Comparison of ENCODE assay signal across 20 mouse cellular contexts in the genomic region with DNA sequence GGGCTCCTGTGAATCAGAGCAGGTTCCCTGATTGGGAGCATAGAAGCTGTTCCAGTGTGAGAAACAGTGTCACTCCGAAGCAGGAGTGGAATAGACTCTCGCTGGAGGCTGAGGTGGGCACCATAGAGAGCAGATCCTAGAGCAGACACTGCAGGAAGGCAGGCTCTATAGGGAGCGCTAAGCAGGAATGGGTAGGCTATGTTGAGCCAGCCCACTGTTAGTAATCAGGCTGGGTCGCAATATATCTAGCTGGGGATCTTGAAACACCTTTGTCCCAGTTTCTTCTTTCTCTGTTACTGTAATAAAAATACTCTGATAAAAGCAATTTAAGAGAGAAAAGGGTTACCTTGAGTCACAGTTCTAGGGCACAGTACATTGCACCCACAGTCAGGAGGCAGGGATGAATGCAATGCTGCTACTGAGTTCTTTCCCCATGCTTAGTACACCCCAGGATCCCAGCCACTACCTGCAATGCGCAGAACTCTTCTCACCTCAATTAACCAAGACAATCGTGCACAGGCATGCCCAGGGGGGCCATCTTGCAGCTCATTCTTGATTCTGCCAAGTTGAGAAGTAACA.
"Had no signal": no experiment of that assay in that cellular context is flagged by ENCODE, and none has a peak within 500 bp of the region (broad histone marks: within the 10 kb centered on the region; RNA-seq: fewer than 3 reads in every experiment).

No protein-coding gene starts in this region.

- H3K9me3 ChIP-seq: kidney, embryonic 15.5 days; limb, embryonic 12.5 days; limb, embryonic 15.5 days; liver, embryonic 13.5 days; neural tube, embryonic 12.5 days had no signal

- H3K36me3 ChIP-seq: kidney, embryonic 15.5 days; limb, embryonic 12.5 days; limb, embryonic 15.5 days; liver, embryonic 13.5 days; neural tube, embryonic 12.5 days had no signal

- H3K4me2 ChIP-seq: kidney, embryonic 15.5 days; limb, embryonic 12.5 days; limb, embryonic 15.5 days; liver, embryonic 13.5 days; midbrain, embryonic 11.5 days; neural tube, embryonic 12.5 days had no signal

- H3K27ac ChIP-seq: kidney, embryonic 15.5 days; limb, embryonic 12.5 days; limb, embryonic 15.5 days; liver, embryonic 13.5 days; neural tube, embryonic 12.5 days; stomach, postnatal 0 days had no signal

- H3K27me3 ChIP-seq: kidney, embryonic 15.5 days; limb, embryonic 12.5 days; limb, embryonic 15.5 days; liver, embryonic 13.5 days; neural tube, embryonic 12.5 days had no signal

- H3K4me3 ChIP-seq: kidney, embryonic 15.5 days; limb, embryonic 12.5 days; limb, embryonic 15.5 days; liver, embryonic 13.5 days; neural tube, embryonic 12.5 days had no signal

- DNase-seq: kidney, adult 2 months; kidney, postnatal 10 days; kidney, postnatal 36 days; left cerebral cortex, postnatal 4 days; liver, embryonic 13.5 days; lung, adult 2 months; lung, postnatal 14 days; lung, postnatal 4 days; midbrain, embryonic 14.5 days; retina, postnatal 1 day; right cerebral cortex, postnatal 25 days; thymus, adult 2 months; thymus, postnatal 14 days; thymus, postnatal 4 days had no signal

- H3K4me1 ChIP-seq: limb, embryonic 15.5 days had no signal

- H3K9ac ChIP-seq: kidney, embryonic 15.5 days; limb, embryonic 12.5 days; limb, embryonic 15.5 days; liver, embryonic 13.5 days; neural tube, embryonic 12.5 days had no signal
